Mouse (Mus musculus) small intestine, adult 2 months (tissue): ENCODE data around the gene Pde4d.

Experiments
- CTCF ChIP-seq: fragments of 200-500 bp; IDR thresholded peaks from 2 replicates; pipeline ENCODE4 v1.5.1; 2012; ENCODE audit warnings: low read depth, mild to moderate bottlenecking, control low read depth, inconsistent platforms, low read length, moderate library complexity, mixed read lengths; ENCODE audit not compliant: insufficient replicate concordance, insufficient read length; ENCODE audit errors: extremely low read depth
- POLR2A ChIP-seq: fragments of 200-500 bp; IDR thresholded peaks from 2 replicates; pipeline ENCODE4 v1.6.1; 2012; ENCODE audit warnings: low read depth, mild to moderate bottlenecking, control low read depth, inconsistent platforms, low read length, moderate library complexity

DNA sequence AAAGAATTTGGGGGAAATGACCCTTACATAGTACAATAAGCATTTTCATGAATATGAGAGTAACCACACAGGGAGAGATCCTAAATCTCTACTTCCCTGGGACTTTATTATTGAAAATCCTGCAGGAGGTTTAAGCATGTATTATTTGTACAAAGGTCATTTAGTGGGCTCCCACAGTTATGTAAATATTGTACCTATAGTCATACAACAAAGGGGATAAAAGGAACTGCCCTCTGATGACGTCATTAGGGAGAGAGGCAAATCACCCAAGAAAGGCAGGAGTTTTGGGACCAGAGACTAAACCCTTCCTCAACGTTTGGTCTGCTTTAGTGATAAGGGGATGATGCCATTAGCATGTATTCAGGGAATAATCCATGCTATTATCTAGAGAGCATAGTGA lies 1390.5 kb downstream of the Pde4d start:
- TF ChIP-seq POLR2A (no peak), CTCF (no peak)
